Mouse (Mus musculus) brown adipose tissue, adult 24 weeks (tissue): ENCODE results near the gene Armh3. TPM values are rescaled to one million over a fixed set of nuclear protein-coding genes. Genes with fewer than 3 reads are reported as not detected.
"Not testable (repeated sequence)": the region's sequence is repeated elsewhere in the genome, so short reads cannot be mapped to it uniquely, and the experiment has no call there.

Experiments
- H3K27ac ChIP-seq: fragments of 200-500 bp; replicated peaks from 2 replicates; pipeline ENCODE4 v1.5.1; 2012; ENCODE audit warnings: low read depth, mild to moderate bottlenecking, low read length
- H3K4me1 ChIP-seq: fragments of 200-500 bp; 2 replicates; pipeline ENCODE4 v1.6.1; 2012; ENCODE audit warnings: low read length, mixed read lengths; ENCODE audit not compliant: control insufficient read depth, insufficient read depth, insufficient read length
- H3K4me3 ChIP-seq: fragments of 200-500 bp; 2 replicates; pipeline ENCODE4 v1.5.1; 2012; ENCODE audit warnings: low read depth, mild to moderate bottlenecking, low read length, moderate library complexity; ENCODE audit not compliant: insufficient read depth
- polyA plus RNA-seq: library from polyadenylated mRNA; stranded (reverse); fragments of >200 nt; gene quantifications from 2 replicates; pipeline ENCODE4 v1.2.4, GENCODE M21; 2012; ENCODE audit not compliant: missing spikeins, insufficient read depth, insufficient read length

The Armh3 gene
- polyA plus RNA-seq, 1 experiment = 8.3 TPM

- Histone ChIP-seq H3K27ac (no peak overlapping the region), H3K4me3 (no peak overlapping the region), H3K4me1 (no peaks in the 10 kb centered on the region)
These were observed 16.4 kb upstream of the Armh3 start for GRCm38 (mm10) chr19:46014572-46015178.

DNA sequence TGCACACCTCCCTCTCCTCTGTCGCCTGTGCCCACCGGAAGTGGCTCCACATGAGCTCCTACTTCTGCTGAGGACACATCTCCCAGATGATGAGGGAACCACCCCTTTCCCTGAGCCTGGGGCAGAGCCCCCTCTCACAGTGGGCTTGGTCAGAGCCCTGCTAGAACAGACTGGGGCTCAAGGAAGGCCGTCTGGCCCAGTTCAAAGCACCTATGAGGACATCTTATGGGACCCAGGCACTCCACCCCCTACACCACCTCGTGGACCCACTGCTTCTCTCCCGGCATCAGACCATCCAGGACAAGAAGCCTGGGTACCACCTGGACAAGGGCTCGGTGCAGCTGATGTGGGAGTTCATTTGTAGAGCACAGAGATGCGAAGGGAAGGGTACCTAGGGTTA, 7.4 kb upstream of the Armh3 start:
- peaks cover 15% of the 10 kb centered on the region for H3K4me1 ChIP-seq
- H3K27ac ChIP-seq = no peak overlapping the region
- H3K4me3 ChIP-seq = no peak overlapping the region

DNA sequence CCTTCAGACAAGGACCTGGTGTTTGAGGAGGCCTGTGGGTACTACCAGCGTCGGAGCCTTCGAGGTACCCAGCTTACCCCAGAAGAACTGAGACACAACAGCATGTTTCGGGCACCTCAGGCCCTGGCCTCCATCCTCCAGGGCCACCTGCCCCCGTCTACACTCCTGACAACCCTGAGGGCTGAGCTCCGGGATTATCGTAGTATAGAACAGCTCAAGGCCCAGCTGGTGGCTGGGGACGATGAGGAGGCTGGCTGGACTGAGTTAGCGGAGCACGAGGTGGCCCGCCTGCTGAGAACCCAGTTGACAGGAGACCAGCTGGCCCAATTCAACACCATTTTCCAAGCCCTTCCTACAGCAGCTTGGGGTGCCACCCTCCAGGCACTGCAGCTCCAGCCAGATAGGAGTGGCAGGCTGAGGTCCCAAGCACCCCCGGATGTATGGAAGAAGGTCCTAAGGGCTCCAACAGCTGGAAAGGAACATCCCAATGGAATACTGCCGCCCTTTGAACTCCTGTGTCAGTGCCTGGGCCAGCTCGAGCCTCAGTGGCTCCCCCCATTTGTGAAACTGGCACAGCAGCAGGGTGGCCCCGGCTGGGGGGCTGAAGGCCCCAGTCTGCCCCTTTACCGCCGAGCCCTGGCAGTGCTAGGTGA, 6.7 kb upstream of the Armh3 start:
- no peak overlapping the region for H3K27ac ChIP-seq
- H3K4me3 ChIP-seq = peak overlapping the region; percentile 72; the same call in 1 of the 2 replicates
- peaks cover 15% of the 10 kb centered on the region for H3K4me1 ChIP-seq

- Histone ChIP-seq H3K4me1 (peaks cover 15% of the 10 kb centered on the region), H3K4me3 (peak within 1 kb of the TSS; percentile 72), H3K27ac (0 out of 2 replicates have a peak within 1 kb of the TSS, but pooled peaks have one; percentile 32)
These were observed 5.3 kb upstream of the Armh3 start, which contains the start of gene Hps6 for GRCm38 (mm10) chr19:46003371-46004226. Hps6 (plus strand) TSS chr19:46003508.

- H3K4me1 ChIP-seq = peaks cover 15% of the 10 kb centered on the region
- no peak overlapping the region for H3K27ac ChIP-seq
- no peak overlapping the region for H3K4me3 ChIP-seq
These were observed 4.0 kb upstream of the Armh3 start for GRCm38 (mm10) chr19:46002279-46002678.

DNA sequence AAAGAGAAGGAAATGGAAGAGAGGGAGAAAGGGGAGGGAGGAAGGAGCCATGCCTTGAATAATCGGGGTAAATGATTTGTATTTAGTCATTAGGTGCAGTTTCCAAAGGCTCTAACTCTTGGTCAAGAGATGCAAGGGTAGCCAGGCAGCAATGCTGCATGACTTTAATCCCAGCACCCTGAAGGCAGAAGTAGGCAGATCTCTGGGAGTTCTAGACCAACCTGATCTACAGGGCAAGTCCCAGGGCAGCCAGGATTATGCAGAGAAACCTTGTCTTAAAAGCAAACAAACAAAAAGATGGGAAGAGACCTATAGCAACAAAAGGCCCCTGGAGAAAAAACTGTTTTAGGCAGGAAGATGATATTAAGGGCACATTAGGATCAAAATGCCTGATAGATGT, 1.1 kb upstream of the Armh3 start:
- H3K4me1 ChIP-seq = peaks cover 4% of the 10 kb centered on the region
- H3K27ac ChIP-seq = no peak overlapping the region
- H3K4me3 ChIP-seq = no peak overlapping the region

DNA sequence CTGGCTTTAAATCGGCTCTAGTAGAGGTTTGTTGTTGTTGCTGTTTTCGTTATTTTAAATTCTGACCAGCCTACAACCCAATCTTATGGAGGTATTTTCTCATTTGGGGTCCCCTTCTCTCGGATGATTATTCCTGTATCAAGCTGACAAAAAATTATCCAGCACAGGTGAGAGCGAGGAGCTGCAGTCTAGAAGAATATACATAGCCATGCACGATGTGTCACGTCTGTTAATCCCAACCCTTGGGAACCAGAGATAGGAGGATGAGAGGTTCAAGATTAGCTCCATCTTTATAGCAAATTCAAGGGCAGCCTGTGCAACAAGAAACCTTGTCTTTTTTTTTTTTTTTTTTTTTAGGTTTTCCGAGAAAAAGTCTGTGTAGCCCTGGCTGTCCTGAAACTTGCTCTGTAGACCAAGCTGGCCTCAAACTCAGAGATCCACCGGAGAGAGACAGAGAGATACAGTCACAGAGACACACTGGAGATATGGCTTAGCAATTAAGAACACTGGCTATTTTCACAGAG, 468 bp upstream of the Armh3 start:
- Histone ChIP-seq H3K4me1 (no peaks in the 10 kb centered on the region), H3K27ac (no peak overlapping the region), H3K4me3 (peak overlapping the region; percentile 45)

DNA sequence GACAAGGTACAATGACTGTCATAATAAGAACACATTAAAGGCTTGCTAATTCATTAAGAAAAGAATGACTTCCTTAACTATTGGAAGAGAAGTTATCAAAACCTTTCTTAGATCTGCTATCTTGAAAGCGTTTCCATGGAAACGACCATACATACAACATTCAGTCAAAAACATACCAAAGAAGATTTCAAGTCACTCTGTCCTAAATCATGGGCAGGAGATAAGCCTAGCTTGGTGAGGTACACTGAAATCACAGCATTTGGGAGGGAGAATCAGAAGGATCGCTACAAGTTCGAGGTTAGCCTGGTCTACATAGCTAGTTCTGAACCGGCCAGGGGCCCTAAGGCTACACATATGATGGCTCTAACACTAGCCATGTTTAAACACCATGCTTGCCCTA, 923 bp downstream of the Armh3 start:
- peak overlapping the region; percentile 92 for H3K4me3 ChIP-seq
- no peaks in the 10 kb centered on the region for H3K4me1 ChIP-seq
- peak overlapping the region; percentile 97; the same call in 1 of the 2 replicates for H3K27ac ChIP-seq

- Histone ChIP-seq H3K27ac (no peak overlapping the region), H3K4me1 (no peaks in the 10 kb centered on the region), H3K4me3 (no peak overlapping the region)
These were observed 4.1 kb downstream of the Armh3 start for GRCm38 (mm10) chr19:45993981-45994737.

DNA sequence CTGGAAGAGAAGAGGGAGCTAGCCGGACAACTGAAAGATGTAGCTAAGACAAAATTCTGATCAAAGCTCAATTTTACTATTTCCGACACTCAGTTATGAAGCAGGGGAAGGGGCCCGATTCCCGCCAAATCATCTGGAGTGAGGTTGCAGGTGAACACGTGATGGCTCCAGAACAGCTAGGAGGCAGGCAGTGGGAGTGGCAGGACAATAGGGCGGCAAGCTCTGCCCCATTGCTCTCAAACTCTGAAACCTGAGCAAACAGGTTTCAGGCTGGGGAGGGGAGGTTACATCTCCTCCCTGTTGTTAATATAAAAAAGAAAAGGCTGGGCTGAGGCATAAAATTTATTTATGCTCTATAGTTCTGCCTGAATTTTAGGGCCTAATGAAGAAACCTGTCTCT, 4.8 kb downstream of the Armh3 start:
- H3K27ac ChIP-seq, H3K4me3 ChIP-seq, H3K4me1 ChIP-seq: not testable (repeated sequence)

DNA sequence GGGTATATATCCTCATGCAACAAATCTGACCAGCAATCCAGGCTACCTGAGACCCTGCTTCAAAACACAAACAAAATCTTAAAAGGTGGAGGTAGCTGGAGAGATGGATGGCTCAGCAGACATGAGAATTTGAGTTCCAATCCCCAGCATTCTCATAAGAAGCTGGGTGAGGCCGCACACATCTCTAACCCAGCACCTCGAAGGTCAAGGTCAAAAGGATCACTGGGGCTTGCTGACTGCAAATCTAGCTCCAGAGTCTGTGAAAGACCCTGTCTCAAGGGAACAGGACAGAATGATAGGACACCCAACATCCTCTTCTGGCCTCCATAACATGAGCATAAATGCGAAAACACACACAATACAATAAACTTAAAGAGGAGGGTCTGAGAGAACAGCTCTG, 7.1 kb downstream of the Armh3 start:
- no peak overlapping the region for H3K27ac ChIP-seq
- H3K4me1 ChIP-seq = no peaks in the 10 kb centered on the region
- H3K4me3 ChIP-seq = no peak overlapping the region

GRCm38 (mm10) chr19:45988238-45988637, 10.1 kb downstream of the Armh3 start:
- no peaks in the 10 kb centered on the region for H3K4me1 ChIP-seq
- no peak overlapping the region for H3K4me3 ChIP-seq
- H3K27ac ChIP-seq = no peak overlapping the region

- Histone ChIP-seq H3K27ac (no peak overlapping the region), H3K4me1 (no peaks in the 10 kb centered on the region), H3K4me3 (no peak overlapping the region)
These were observed 13.9 kb downstream of the Armh3 start for GRCm38 (mm10) chr19:45984379-45984778.

DNA sequence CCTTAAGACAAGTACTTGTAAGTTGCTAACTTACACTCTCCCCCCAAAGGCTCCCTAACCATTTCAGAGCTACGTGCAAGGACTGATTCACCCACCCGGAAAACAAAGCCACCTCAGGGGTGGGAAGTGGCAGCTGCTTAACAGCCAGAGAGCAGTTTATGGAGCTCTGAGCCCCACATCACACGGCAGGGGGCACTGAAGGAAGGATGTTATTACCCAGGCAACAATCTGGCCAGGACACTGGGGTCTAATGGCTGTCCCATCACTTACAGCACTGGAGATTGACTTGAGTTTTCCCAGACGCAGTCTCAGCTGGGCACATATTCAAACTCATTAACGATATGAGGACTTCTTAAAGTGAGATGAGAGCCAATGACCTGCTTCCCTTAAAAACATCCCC, 37.5 kb downstream of the Armh3 start:
- H3K27ac ChIP-seq = no peak overlapping the region
- H3K4me3 ChIP-seq = no peak overlapping the region
- no peaks in the 10 kb centered on the region for H3K4me1 ChIP-seq

GRCm38 (mm10) chr19:45956736-45957135, 41.6 kb downstream of the Armh3 start:
- Histone ChIP-seq H3K4me1 (no peaks in the 10 kb centered on the region), H3K4me3 (no peak overlapping the region), H3K27ac (no peak overlapping the region)
